Mouse (Mus musculus) CH12.LX (cell line): Measurements from ENCODE around the gene 2810006K23Rik. TPM values are rescaled to one million over a fixed set of nuclear protein-coding genes. Genes with fewer than 3 reads are reported as not detected.

Source experiments
- DNase-seq: peaks from one replicate; pipeline ENCODE4 v3.0.0-alpha.2; 2013; ENCODE audit errors: extremely low read depth
- H3K27ac ChIP-seq: 2 replicates; pipeline ENCODE4 v1.5.1; 2012; ENCODE audit warnings: low read depth, mild to moderate bottlenecking, control low read depth, moderate library complexity; ENCODE audit not compliant: insufficient read depth
- H3K27me3 ChIP-seq: replicated peaks from 2 replicates; pipeline ENCODE3; 2012; ENCODE audit warnings: inconsistent platforms
- H3K36me3 ChIP-seq, 2 experiments: replicated peaks in 1 of 2; 2 replicates each; pipeline versions ENCODE3 to v1.6.1; 2012; ENCODE audit warnings: inconsistent platforms in 1 of 2, low read length in 1 of 2, mild to moderate bottlenecking in 1 of 2, mixed read lengths in 1 of 2, moderate library complexity in 1 of 2; ENCODE audit not compliant: control insufficient read depth in 1 of 2, insufficient read depth in 1 of 2
- H3K4me1 ChIP-seq, 2 experiments: 2 replicates each; pipeline ENCODE4 v1.6.1; 2012; ENCODE audit warnings: inconsistent platforms in 1 of 2, moderate library complexity in 1 of 2; ENCODE audit not compliant: insufficient read depth in 2 of 2, control insufficient read depth in 1 of 2
- H3K4me2 ChIP-seq: 2 replicates; pipeline ENCODE4 v1.6.1; 2012; ENCODE audit warnings: low read depth, mild to moderate bottlenecking, control low read depth; ENCODE audit not compliant: poor library complexity, insufficient read depth, severe bottlenecking
- H3K4me3 ChIP-seq, 3 experiments: fragments of 150-350 bp in 1 of 3; sonication (generic) in 1 of 3; replicated peaks in 1 of 3; 2 replicates each; pipeline versions ENCODE3 to v1.5.1; 2011 to 2012; ENCODE audit warnings: low read depth in 2 of 3, low read length in 2 of 3, mild to moderate bottlenecking in 2 of 3, moderate library complexity in 2 of 3, control low read depth in 1 of 3, improper control_type of control experiment in 1 of 3, inconsistent platforms in 1 of 3, mixed read lengths in 1 of 3; ENCODE audit not compliant: poor library complexity in 1 of 3
- H3K79me2 ChIP-seq: replicated peaks from 2 replicates; pipeline ENCODE4 v1.6.1; 2012; ENCODE audit warnings: mild to moderate bottlenecking, moderate library complexity; ENCODE audit not compliant: control insufficient read depth, poor library complexity, insufficient read depth, severe bottlenecking; ENCODE audit errors: extremely low read depth
- H3K9ac ChIP-seq: 2 replicates; pipeline ENCODE4 v1.6.1; 2012; ENCODE audit warnings: low read depth, mild to moderate bottlenecking, control low read depth, moderate library complexity; ENCODE audit not compliant: insufficient read depth
- H3K9me3 ChIP-seq: replicated peaks from 2 replicates; pipeline ENCODE3; 2012; ENCODE audit warnings: low read length, inconsistent platforms, mixed read lengths
- BHLHE40 ChIP-seq: IDR thresholded peaks from 2 replicates; pipeline ENCODE4 v1.6.1; 2011; ENCODE audit warnings: mild to moderate bottlenecking, low read depth, low read length, improper control_type of control experiment
- CHD1 ChIP-seq: IDR thresholded peaks from 2 replicates; pipeline ENCODE4 v1.6.1; 2012; ENCODE audit warnings: low read depth, low read length, improper control_type of control experiment, inconsistent platforms
- CHD2 ChIP-seq: IDR thresholded peaks from 2 replicates; pipeline ENCODE4 v1.6.1; 2011; ENCODE audit warnings: low read length, improper control_type of control experiment
- ELF1 ChIP-seq: IDR thresholded peaks from 2 replicates; pipeline ENCODE4 v1.6.1; 2014; ENCODE audit warnings: low read depth, mild to moderate bottlenecking, inconsistent platforms, low read length, improper control_type of control experiment
- HCFC1 ChIP-seq: IDR thresholded peaks from 2 replicates; pipeline ENCODE4 v1.6.1; 2012; ENCODE audit warnings: low read depth, mild to moderate bottlenecking, inconsistent platforms, low read length, improper control_type of control experiment
- JUN ChIP-seq: IDR thresholded peaks from 2 replicates; pipeline ENCODE4 v1.6.1; 2011; ENCODE audit warnings: low read depth, mild to moderate bottlenecking, low read length, improper control_type of control experiment, moderate library complexity; ENCODE audit not compliant: insufficient read depth
- MAFK ChIP-seq: IDR thresholded peaks from 2 replicates; pipeline ENCODE4 v1.6.1; 2011; ENCODE audit warnings: low read length, improper control_type of control experiment; ENCODE audit not compliant: insufficient replicate concordance
- MAX ChIP-seq: IDR thresholded peaks from 2 replicates; pipeline ENCODE4 v1.6.1; 2011; ENCODE audit warnings: low read length, improper control_type of control experiment
- MAZ ChIP-seq: IDR thresholded peaks from 2 replicates; pipeline ENCODE4 v1.6.1; 2012; ENCODE audit warnings: low read depth, mild to moderate bottlenecking, inconsistent platforms, low read length, improper control_type of control experiment, moderate library complexity
- MEF2A ChIP-seq: IDR thresholded peaks from 2 replicates; pipeline ENCODE4 v1.6.1; 2014; ENCODE audit warnings: low read depth, mild to moderate bottlenecking, inconsistent platforms, low read length, improper control_type of control experiment, borderline replicate concordance
- MXI1 ChIP-seq: IDR thresholded peaks from 2 replicates; pipeline ENCODE4 v1.6.1; 2011; ENCODE audit warnings: mild to moderate bottlenecking, low read depth, low read length, improper control_type of control experiment
- MYC ChIP-seq: IDR thresholded peaks from 2 replicates; pipeline ENCODE4 v1.6.1; 2011; ENCODE audit warnings: low read depth, mild to moderate bottlenecking, improper control_type of control experiment, low read length
- NRF1 ChIP-seq: IDR thresholded peaks from 2 replicates; pipeline ENCODE4 v1.6.1; 2014; ENCODE audit warnings: low read depth, mild to moderate bottlenecking, inconsistent platforms, low read length, improper control_type of control experiment, moderate library complexity
- PAX5 ChIP-seq: IDR thresholded peaks from 2 replicates; pipeline ENCODE4 v1.6.1; 2012; ENCODE audit warnings: low read length, inconsistent platforms, mixed read lengths
- POLR2A ChIP-seq: IDR thresholded peaks from 2 replicates; pipeline ENCODE4 v1.6.1; 2011; ENCODE audit warnings: low read depth, mild to moderate bottlenecking, improper control_type of control experiment, low read length
- POLR2AphosphoS2 ChIP-seq: IDR thresholded peaks from 2 replicates; pipeline ENCODE4 v1.6.1; 2011; ENCODE audit warnings: low read depth, low read length, improper control_type of control experiment
- RAD21 ChIP-seq: IDR thresholded peaks from 2 replicates; pipeline ENCODE4 v1.6.1; 2011; ENCODE audit warnings: low read depth, mild to moderate bottlenecking, low read length, improper control_type of control experiment, moderate library complexity
- RCOR1 ChIP-seq: conservative IDR thresholded peaks from 2 replicates; pipeline ENCODE4 v1.6.1; 2012; ENCODE audit warnings: low read depth, mild to moderate bottlenecking, inconsistent platforms, low read length, improper control_type of control experiment
- SIN3A ChIP-seq: IDR thresholded peaks from 2 replicates; pipeline ENCODE4 v1.6.1; 2012; ENCODE audit warnings: low read length, improper control_type of control experiment, inconsistent platforms
- SMC3 ChIP-seq: IDR thresholded peaks from 2 replicates; pipeline ENCODE4 v1.6.1; 2011; ENCODE audit warnings: low read depth, low read length, improper control_type of control experiment
- TBP ChIP-seq: conservative IDR thresholded peaks from 2 replicates; pipeline ENCODE4 v1.6.1; 2011; ENCODE audit warnings: low read depth, low read length, improper control_type of control experiment
- UBTF ChIP-seq: IDR thresholded peaks from 2 replicates; pipeline ENCODE4 v1.6.1; 2012; ENCODE audit warnings: low read depth, mild to moderate bottlenecking, inconsistent platforms, low read length, improper control_type of control experiment, moderate library complexity
- USF2 ChIP-seq: conservative IDR thresholded peaks from 2 replicates; pipeline ENCODE4 v1.6.1; 2011; ENCODE audit warnings: low read depth, low read length, improper control_type of control experiment
- ZKSCAN1 ChIP-seq: IDR thresholded peaks from 2 replicates; pipeline ENCODE4 v1.6.1; 2012; ENCODE audit warnings: low read depth, inconsistent platforms, low read length, improper control_type of control experiment, borderline replicate concordance
- ZNF384 ChIP-seq: IDR thresholded peaks from 2 replicates; pipeline ENCODE4 v1.6.1; 2012; ENCODE audit warnings: low read depth, low read length, improper control_type of control experiment, inconsistent platforms
- dilution Hi-C: fragments of 300-500 bp; cut with MboI; formaldehyde crosslinking; loops from 2 replicates; pipeline ENCODE4 v1.14.3; 2020; ENCODE audit warnings: low sequenced_read_pairs; ENCODE audit not compliant: extremely low pct_unique_long_range_greater_than_20kb, extremely low pct_ligation_motif_present
- in situ Hi-C: fragments of 300-500 bp; cut with MboI; formaldehyde crosslinking; loops from 3 replicates; pipeline ENCODE4 v1.14.3; 2019; ENCODE audit warnings: low sequenced_read_pairs, low pct_ligation_motif_present, low pct_unique_long_range_greater_than_20kb, mixed read lengths
- polyA plus RNA-seq: library from polyadenylated mRNA; unstranded; fragments of >175 nt; gene quantifications from 2 replicates; pipeline ENCODE4 v1.2.1, GENCODE M21; 2012; ENCODE audit warnings: low read depth; ENCODE audit not compliant: insufficient read length
- total RNA-seq, 2 experiments: library from RNA; depleted of rRNA; stranded (reverse); fragments of 300-350 nt in 1 of 2; fragments of >200 nt in 1 of 2; gene quantifications; 2 replicates each; pipeline ENCODE4 v1.2.3; 2012 to 2014

Gene 2810006K23Rik
- total and polyA plus RNA-seq, 3 experiments = 6.3 to 8.9 (median 8.2) TPM

GRCm38 (mm10) chr5:124287616-124288247 is 40.2 kb upstream of the 2810006K23Rik start:
- TF ChIP-seq MEF2A (no peak), ELF1 (no peak), NRF1 (no peak), MAFK (no peak), MYC (no peak), RAD21 (no peak)
- Histone ChIP-seq H3K9me3 (peaks cover 5% of the 10 kb centered on the region), H3K27ac (no peak overlapping the region), H3K4me3 (no peak overlapping the region), H3K4me2 (no peak overlapping the region), H3K9ac (no peak overlapping the region), H3K4me1 (no peaks in the 10 kb centered on the region), H3K36me3 (peaks cover 44 to 79% of the 10 kb centered on the region in 2 experiments), H3K27me3 (no peaks in the 10 kb centered on the region), H3K79me2 (no peaks in the 10 kb centered on the region)
- in situ Hi-C loops (no loop called here), dilution Hi-C loops (no loop called here)
- no peak for DNase-seq

DNA sequence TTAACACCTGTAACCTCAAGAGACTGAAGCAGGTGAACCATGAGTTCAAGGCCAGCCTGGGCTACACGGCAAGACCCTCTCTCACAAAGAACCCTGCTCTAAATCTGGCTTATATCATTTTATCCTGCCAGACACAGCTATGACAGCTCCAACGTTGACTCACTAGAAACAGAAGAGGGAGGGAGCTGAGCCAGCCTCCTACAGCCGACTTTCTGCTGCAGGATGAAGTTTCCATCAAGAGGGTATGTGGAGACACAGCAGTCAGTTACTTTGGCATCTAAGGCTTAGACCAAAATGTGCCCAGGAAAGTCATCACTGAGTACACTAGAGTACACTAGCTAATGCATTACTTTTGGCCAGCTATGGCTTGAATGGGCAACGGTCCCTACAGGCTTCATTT is 37.7 kb upstream of the 2810006K23Rik start:
- peaks cover 5% of the 10 kb centered on the region for H3K9me3 ChIP-seq
- no peak overlapping the region for H3K4me3 ChIP-seq
- no peak overlapping the region for H3K4me2 ChIP-seq
- H3K4me1 ChIP-seq = no peaks in the 10 kb centered on the region
- in situ Hi-C loops = no loop called here
- no peak overlapping the region for H3K9ac ChIP-seq
- no peaks in the 10 kb centered on the region for H3K79me2 ChIP-seq
- H3K27me3 ChIP-seq = no peaks in the 10 kb centered on the region
- no peak overlapping the region for H3K27ac ChIP-seq
- dilution Hi-C loops = no loop called here
- no peak for DNase-seq
- no peak for TF ChIP-seq MAX
- no peak for TF ChIP-seq ZKSCAN1
- no peak for TF ChIP-seq MAZ
- no peak for TF ChIP-seq CHD1
- TF ChIP-seq, all 38 proteins: peak for 0
- peaks cover 42 to 79% of the 10 kb centered on the region in 2 experiments for H3K36me3 ChIP-seq

- in situ Hi-C loops = no loop called here
- Histone ChIP-seq H3K27ac (no peak overlapping the region), H3K27me3 (no peaks in the 10 kb centered on the region), H3K36me3 (peaks cover 45 to 79% of the 10 kb centered on the region in 2 experiments), H3K4me1 (no peaks in the 10 kb centered on the region), H3K9ac (no peak overlapping the region), H3K4me3 (no peak overlapping the region), H3K9me3 (peaks cover 3% of the 10 kb centered on the region), H3K4me2 (no peak overlapping the region), H3K79me2 (no peaks in the 10 kb centered on the region)
- TF ChIP-seq TBP (no peak), CHD2 (no peak), ZNF384 (no peak), JUN (no peak), MXI1 (no peak), PAX5 (no peak), USF2 (no peak), SIN3A (no peak), ZKSCAN1 (no peak), BHLHE40 (no peak), HCFC1 (no peak), POLR2AphosphoS2 (no peak), CHD1 (no peak), POLR2A (no peak), UBTF (no peak), RCOR1 (no peak), SMC3 (no peak)
- DNase-seq = no peak
- dilution Hi-C loops = no loop called here
Measured at GRCm38 (mm10) chr5:124293967-124294366, 33.9 kb upstream of the 2810006K23Rik start.
